Mouse (Mus musculus): Measurements from ENCODE around the gene Bgn. TPM values are rescaled to one million over a fixed set of nuclear protein-coding genes. Genes with fewer than 3 reads are reported as not detected.

The Bgn gene
- polyA plus RNA-seq, 3 experiments from 2014 or later = 1.1 TPM; not detected in 2

DNA sequence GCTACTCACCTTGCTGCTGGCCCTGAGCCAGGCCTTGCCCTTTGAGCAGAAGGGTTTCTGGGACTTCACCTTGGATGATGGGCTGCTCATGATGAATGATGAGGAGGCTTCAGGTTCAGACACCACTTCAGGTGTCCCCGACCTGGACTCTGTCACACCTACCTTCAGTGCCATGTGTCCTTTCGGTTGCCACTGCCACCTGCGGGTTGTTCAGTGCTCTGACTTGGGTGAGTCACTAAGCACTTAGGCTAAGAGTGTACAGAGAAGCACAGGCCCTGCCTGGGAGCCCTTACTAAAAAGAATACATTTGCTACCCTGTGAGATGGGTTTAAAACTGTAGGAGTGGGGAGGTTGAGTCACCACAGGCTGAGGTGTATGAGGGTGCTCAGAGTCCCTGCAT is 7.4 kb downstream of the Bgn start:
- ATAC-seq = no peak

DNA sequence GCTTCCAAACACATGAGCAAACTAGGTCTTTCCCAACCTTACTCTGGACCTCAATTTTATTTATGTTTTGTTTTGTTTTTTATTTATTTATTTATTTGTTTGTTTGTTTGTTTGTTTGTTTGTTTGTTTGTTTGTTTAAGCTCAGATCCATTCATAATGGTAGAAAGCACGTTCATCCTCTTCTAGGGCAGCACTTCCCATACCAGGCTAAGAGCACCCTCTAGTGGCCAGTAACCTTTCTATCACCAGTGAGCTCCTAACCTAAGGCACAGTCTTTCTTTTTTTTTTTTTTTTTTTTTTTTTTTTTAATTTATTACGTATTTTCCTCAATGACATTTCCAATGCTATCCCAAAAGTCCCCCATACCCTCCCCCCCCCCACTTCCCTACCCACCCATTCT is 10.2 kb downstream of the Bgn start:
- peak; percentile 77 for ATAC-seq

DNA sequence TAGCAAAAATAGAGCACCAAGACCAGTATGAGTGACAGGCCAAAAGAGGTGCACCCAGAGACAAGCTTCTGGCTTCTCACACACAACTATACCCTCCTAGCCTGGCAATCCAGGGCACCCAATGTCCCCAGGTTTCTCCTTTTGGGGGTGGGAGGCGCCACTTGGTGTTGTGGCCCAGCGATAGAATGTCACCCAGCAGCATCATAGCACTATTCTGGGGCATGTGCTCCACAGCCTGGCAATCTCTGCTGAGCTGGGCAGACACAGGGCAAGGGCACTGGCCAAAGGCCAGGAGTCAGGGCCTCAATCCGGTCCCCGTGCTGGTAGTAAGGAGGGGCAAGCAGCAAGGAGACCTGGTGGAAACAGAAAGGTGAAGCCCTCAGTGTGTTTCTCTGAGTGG is 13.3 kb downstream of the Bgn start:
- ATAC-seq = no peak

DNA sequence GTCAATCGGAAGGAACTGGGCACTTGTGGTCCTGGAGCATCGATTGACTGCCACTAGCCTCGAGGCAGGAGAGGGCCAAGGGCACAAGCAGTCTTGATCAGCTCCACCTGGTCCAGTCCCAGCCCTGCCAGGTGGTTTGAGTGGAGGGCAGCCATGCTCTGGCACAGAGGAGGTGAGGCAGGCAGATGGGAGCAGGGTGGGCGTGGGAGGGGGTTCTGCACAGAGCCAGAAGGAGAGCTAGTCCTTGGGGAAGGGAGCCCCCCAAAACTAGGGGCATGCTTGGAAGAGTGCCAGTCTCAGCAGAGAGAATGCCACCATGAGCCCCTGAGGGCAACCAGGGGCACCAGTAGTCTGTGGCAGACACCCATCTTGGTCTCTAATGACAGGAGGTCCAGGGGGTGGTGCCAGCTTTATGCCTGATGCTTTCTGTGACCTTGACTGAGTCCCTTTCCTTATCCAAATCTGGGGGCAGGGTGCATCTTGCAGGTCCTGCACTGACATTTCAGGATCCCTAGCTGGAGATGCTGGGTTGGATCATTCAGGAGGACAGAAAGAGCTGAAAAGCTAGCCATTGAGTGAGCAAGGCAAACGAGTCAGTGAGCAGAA is 21.8 kb downstream of the Bgn start:
- no peak for ATAC-seq

DNA sequence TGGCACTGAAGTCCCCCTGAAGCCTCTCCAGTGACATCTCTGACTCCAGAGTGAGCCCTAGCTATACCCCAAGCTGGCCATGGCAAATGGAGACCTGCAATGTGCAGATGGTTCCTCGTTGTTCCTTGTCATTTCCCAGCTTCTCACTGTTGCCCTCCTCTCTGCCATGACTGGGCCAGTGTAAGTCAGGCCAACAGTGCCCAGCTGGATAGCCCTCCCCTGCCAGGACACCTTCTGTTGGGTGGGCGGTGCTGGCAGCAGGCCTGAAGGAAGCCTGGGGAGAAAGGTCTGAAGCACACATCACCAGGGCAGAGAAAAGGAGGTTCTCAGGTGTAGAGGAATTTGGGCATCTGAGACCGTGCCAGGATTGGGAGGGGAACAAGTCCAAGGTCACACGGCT is 23.2 kb downstream of the Bgn start:
- no peak for ATAC-seq

DNA sequence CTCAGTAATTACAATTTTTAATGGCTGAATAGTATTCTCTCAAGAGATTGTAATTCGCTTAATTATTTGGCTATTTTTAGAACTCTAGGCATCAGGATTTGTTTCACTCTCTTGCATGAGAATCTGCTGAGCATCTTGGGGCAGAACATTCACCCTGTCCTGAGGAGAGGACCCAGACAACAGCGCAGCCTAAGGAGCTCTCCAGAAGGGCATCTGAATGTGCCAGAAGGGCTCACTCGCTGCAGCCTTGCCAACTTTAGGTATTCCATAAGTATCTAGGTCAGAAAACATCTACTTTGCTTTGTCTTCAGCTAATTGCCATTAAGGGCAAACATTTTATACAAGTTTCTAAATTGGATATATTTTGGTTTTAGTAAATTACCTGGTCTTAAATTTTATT is 25.8 kb downstream of the Bgn start:
- ATAC-seq = no peak

DNA sequence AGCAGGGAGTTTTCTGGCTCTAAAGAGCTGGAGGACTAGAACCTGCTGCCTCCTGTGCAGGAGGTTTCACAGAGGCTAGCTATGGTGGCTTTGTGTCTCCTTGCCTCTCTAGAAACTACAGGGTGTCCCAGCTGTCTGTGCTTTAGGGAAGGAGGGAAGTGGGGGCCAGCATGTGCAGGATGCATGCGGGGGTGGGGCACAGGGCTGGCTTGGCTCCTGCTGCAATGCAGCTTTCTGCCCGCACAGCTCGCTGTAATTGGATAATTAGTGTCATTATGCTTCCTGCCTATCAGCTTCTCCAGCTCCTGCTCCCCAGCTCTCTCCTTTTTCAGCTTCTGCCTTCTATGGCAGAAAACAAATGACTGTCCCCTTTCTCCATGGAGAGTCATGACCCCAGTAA is 29.5 kb downstream of the Bgn start:
- no peak for ATAC-seq

DNA sequence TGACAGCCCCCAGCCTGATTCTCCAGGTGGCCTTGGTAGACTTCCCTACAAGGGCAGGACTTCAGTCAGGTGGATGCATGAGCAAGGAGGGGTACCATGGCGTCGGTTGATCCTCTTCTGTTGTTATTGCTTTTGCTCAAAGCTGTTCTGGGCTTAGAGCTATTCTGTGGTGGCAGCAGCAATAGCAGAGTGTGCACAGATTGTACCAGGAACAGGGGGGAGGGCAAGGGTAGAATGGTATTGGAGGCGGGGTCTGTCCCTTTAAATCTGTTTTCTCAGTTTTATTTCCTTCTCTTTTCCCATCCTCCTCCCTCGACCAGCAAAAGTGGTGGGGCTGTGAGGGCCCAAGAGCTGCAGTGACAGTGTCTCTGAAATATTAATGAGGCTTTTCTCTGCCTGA is 33.2 kb downstream of the Bgn start:
- no peak for ATAC-seq

DNA sequence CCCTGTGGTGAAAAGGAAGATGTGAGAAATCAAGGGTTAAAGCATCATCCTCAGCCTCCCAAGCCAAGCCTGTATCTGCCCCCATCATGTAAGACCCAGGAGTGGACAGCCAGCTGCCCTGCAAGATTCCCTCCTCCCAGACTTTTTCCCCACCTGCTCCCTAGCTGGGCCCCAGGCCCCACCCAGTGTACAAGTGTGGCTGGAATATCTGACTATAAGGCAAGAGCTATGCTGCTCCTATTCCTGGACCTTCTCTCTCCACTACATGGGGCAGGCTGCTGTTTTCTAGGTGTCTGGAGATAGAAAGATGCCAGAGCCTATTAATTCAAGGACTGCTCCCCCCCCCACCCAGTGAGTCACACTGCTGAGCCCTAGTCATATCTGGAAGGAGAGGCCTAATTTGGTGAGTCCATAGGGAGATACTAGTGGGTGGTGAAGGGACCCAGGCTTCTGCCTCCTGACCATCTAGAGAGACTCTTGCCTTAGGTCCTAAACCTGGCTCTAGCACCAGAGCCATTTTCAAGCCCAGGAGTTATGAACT is 33.7 kb downstream of the Bgn start:
- ATAC-seq = no peak

DNA sequence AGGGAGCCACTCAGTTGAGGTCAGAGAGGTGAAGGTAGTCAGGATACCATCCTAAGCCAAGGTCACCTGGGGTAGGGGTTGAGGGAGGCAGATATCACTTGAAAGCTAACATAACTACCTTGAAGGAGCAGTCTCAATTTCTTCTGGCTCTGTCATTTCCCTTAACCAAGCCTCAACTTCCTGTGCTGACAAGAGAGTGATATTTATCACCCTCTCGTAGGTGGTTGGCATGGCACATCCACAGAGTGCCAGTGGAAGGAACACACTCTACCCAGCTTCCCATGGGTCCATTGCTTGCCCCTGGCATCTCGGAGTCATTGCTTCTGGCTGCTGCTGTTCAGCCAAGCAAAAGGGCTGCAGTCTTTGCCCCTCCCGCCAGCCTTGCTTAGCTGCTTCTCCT is 37.3 kb downstream of the Bgn start:
- ATAC-seq = no peak

DNA sequence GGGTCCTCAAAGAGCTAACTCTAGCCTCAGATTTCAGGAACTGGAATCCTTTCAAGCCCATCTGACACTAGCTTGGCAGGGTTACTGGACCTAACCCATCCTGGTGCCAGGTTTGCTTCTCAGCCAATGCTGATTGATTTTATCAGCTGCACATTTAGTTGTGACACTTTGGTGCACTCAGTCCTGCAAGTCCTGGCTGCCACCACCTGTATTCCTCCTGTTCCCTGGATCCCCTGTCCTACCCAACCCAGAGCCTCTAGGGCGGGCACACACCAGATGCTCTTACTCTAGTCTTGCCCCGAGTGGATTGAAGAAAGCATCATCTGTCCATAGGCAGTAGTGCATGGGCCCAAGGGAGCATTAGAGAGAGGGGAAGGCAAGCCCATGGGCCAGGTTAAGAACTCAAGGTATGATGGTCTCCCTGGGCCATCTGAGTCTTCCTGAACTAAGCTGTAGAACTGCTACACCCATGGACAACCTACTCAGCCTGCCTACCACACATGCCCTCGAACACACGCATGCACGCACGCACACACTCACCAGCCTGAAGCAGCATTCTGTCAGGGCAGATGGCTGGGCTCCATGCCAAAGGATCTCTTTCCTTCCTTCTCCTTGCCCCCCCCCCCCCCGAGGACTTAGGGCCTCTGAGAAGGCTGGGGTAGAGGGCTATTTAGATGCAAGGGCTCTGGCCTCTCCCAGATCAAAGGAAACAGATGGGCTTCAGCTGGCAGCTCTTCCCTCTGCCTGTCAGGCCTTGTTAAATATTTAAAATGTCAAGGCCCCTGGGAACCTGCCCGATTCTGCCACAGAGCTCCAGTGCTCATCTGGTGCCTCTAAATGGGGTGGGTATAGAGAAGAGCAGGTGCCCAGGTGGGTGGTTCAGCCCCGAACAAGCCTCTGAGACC is 41.2 kb downstream of the Bgn start:
- no peak for ATAC-seq

DNA sequence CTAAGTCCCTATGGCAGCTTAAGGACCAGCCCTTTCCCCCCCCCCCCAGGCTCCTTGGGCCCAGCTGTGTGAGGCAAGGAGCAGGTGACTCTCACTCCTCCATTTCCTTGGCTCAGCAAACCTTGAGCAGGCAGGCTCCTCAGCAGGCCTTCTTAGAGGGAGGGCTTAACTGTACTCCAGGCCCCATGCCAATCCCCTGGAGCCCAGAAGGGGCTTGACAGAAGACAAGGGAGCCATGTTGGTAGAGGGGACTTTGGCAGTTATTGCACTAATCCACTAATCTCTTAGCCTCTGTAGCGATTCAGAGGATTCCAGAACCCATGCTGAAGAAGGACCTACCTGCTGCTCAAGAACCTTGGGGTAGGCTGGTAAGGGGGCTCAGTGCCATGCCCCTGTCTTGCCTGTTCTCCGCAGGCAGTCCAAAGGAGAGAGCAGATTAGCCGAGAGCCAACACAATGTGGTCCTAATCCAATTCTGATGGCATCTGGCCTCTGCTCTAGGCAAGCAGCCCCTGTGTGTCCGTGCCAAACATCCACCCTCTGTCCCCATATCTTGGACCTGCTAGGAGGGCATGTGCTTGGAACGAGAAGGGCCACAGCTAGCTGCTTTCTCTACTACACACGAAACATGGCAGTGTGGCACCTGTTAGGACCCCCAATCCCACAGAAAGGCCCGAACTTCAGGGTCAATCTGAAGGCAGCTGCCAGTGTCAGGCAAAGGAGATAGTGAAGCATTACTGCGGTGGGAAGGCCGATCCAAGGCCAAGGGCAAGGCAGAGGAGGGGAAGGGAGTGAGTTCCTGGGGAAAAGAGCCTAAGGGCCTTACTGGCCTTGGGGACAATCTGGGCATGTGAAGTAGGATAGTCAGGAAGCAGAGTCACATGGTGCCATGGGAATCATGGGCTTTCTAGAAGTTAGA is 42.1 kb downstream of the Bgn start:
- ATAC-seq = no peak

DNA sequence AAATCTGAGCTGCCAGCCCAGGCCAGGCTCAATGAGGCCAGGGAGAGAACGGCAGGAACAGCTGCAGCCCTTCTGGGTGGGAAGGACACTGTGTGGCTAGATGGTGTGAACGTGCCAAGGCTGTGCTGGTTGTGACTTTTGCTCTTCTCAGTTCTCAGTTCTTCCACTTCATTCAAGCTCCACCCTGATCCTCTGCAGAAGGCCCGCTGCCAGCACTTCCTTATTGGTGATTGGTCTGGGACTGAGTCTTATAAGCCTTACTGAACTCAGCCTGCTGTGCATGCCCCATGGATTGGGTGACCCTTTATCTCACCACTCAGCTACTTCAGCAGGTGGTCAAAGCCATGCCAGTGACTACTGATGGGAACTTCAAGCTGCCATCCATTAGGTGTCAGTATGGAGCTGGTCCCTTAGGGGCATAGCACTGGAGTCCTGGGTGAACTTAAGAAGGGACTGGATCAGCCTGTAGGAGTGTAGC is 43.0 kb downstream of the Bgn start:
- no peak for ATAC-seq

DNA sequence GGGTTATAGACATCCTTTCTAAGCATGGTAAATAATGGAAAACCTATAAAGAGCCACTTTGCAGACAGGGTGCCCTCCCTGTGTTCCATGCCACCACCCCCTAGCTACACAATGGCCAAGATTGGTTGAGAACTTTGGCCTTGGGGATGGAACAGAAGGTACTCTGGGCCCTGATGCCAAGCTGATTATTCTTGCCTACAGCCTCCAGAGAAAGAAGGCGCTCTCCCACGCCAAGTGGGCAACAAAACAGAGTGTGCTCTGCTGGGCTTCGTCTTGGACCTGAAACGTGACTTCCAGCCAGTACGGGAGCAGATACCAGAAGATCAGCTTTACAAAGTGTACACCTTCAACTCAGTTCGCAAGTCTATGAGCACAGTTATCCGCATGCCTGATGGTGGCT is 54.5 kb downstream of the Bgn start:
- ATAC-seq = no peak

DNA sequence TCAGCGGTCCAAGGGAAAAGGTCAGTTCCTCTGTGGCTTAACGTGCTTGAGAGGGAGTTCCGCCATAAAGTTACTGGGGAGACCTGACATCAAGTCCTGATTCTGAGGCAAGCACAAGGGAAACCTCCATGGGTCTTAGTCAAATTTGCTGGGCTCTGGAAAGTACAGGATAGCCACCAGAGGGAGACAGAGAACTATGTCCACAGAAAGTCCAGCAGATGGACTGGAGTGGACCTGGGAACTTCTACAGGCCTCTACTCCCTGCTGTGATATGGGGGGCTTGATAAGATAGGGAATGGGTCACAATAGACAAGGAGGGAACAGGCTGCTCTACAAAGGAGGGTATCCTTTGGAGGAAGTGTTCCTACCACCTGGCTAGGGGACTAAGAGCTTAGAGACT is 59.9 kb downstream of the Bgn start:
- no peak for ATAC-seq

Other genes with a start within 250 kb of the Bgn start
- 100 to 1,000 TPM in 2 of 3 experiments, 10 to 100 TPM in 1; 76.9 to 140 (median 112) TPM for gene Xlr4c, start 240.5 kb upstream of the Bgn start, polyA plus RNA-seq (2017; shearing (Covaris generic))
- not detected for gene Xlr3c, start 218.2 kb upstream of the Bgn start, polyA plus RNA-seq (2017; shearing (Covaris generic))
- gene Xlr5a, start 190.6 kb upstream of the Bgn start, polyA plus RNA-seq (2017; shearing (Covaris generic)) = under 1 TPM in 1 of 3 experiments, not detected in 2; 0.43 TPM
- under 1 TPM in 1 of 3 experiments, not detected in 2; 0.53 TPM for gene Xlr5c, start 190.6 kb upstream of the Bgn start, polyA plus RNA-seq (2017; shearing (Covaris generic))
- gene Gm45015, start 146.8 kb upstream of the Bgn start, polyA plus RNA-seq (2017; shearing (Covaris generic)) = not detected
- gene Zfp275, start 141.0 kb upstream of the Bgn start, polyA plus RNA-seq (2017; shearing (Covaris generic)) = 10 to 100 TPM in 2 of 3 experiments, 1 to 10 TPM in 1; 7.6 to 14.7 (median 13.3) TPM
- not detected for gene Gm18336, start 84.9 kb upstream of the Bgn start, polyA plus RNA-seq (2017; shearing (Covaris generic))
- gene Zfp92, start 72.5 kb upstream of the Bgn start, polyA plus RNA-seq (2017; shearing (Covaris generic)) = under 1 TPM in 1 of 3 experiments, not detected in 2; 0.21 TPM
- not detected for gene Trex2, start 48.3 kb upstream of the Bgn start, polyA plus RNA-seq (2017; shearing (Covaris generic))
- 10 to 100 TPM; 28.7 to 40.7 (median 32.3) TPM for gene Haus7, start 24.6 kb upstream of the Bgn start, polyA plus RNA-seq (2017; shearing (Covaris generic))
- not detected for gene Atp2b3, start 19.5 kb downstream of the Bgn start, polyA plus RNA-seq (2017; shearing (Covaris generic))
- under 1 TPM in 1 of 3 experiments, not detected in 2; 0.34 TPM for gene Dusp9, start 155.8 kb downstream of the Bgn start, polyA plus RNA-seq (2017; shearing (Covaris generic))
- 1 to 10 TPM in 2 of 3 experiments, under 1 TPM in 1; 0.48 to 4.1 (median 2.3) TPM for gene Pnck, start 176.5 kb downstream of the Bgn start, polyA plus RNA-seq (2017; shearing (Covaris generic))
- 1 to 10 TPM in 1 of 3 experiments, under 1 TPM in 2; 0.82 to 1.2 (median 0.86) TPM for gene Slc6a8, start 189.5 kb downstream of the Bgn start, polyA plus RNA-seq (2017; shearing (Covaris generic))
- 100 to 1,000 TPM; 275 to 325 (median 313) TPM for gene Bcap31, start 232.6 kb downstream of the Bgn start, polyA plus RNA-seq (2017; shearing (Covaris generic))
- gene Abcd1, start 233.0 kb downstream of the Bgn start, polyA plus RNA-seq (2017; shearing (Covaris generic)) = 10 to 100 TPM; 22.9 to 35.1 (median 34.0) TPM